Mouse (Mus musculus): ENCODE measurements around the gene Shcbp1l.
"Not testable (repeated sequence)": the region's sequence is repeated elsewhere in the genome, so short reads cannot be mapped to it uniquely, and the experiment has no call there.

Gene Shcbp1l

GRCm38 (mm10) chr1:153424770-153425584, at the start of gene Shcbp1l:
Gene Shcbp1l (plus strand): TSS chr1:153425162.
- DNase-seq (ENCODE audit: low read depth, low spot score), result peak; percentile 86

- DNase-seq (ENCODE audit: low read depth, low spot score), result no peak
Measured at GRCm38 (mm10) chr1:153376446-153376845, 48.5 kb upstream of the Shcbp1l start.

GRCm38 (mm10) chr1:153378587-153378986, 46.4 kb upstream of the Shcbp1l start:
- no peak for DNase-seq (ENCODE audit: low read depth, low spot score)

GRCm38 (mm10) chr1:153379832-153380231, 45.1 kb upstream of the Shcbp1l start:
- peak; percentile 45 for DNase-seq (ENCODE audit: low read depth, low spot score)

GRCm38 (mm10) chr1:153380746-153381282, 44.1 kb upstream of the Shcbp1l start:
- no peak for DNase-seq (ENCODE audit: low read depth, low spot score)

GRCm38 (mm10) chr1:153385081-153385480, 39.9 kb upstream of the Shcbp1l start:
- no peak for DNase-seq (ENCODE audit: low read depth, low spot score)

GRCm38 (mm10) chr1:153385661-153386060, 39.3 kb upstream of the Shcbp1l start:
- not testable (repeated sequence) for DNase-seq (ENCODE audit: low read depth, low spot score)

GRCm38 (mm10) chr1:153386271-153387069, 38.5 kb upstream of the Shcbp1l start:
- peak; percentile 59 for DNase-seq (ENCODE audit: low read depth, low spot score)

- not testable (repeated sequence) for DNase-seq (ENCODE audit: low read depth, low spot score)
Measured at GRCm38 (mm10) chr1:153395706-153396105, 29.3 kb upstream of the Shcbp1l start.

- peak; percentile 44 for DNase-seq (ENCODE audit: low read depth, low spot score)
Measured at GRCm38 (mm10) chr1:153401765-153402164, 23.2 kb upstream of the Shcbp1l start.

GRCm38 (mm10) chr1:153407641-153408040, 17.3 kb upstream of the Shcbp1l start:
- DNase-seq (ENCODE audit: low read depth, low spot score), result not testable (repeated sequence)

GRCm38 (mm10) chr1:153408296-153408695, 16.7 kb upstream of the Shcbp1l start:
- DNase-seq (ENCODE audit: low read depth, low spot score), result not testable (repeated sequence)

GRCm38 (mm10) chr1:153410915-153411314, 14.0 kb upstream of the Shcbp1l start:
- DNase-seq (ENCODE audit: low read depth, low spot score), result not testable (repeated sequence)

GRCm38 (mm10) chr1:153411723-153412122, 13.2 kb upstream of the Shcbp1l start:
- no peak for DNase-seq (ENCODE audit: low read depth, low spot score)

GRCm38 (mm10) chr1:153412663-153413396, 12.1 kb upstream of the Shcbp1l start:
- DNase-seq (ENCODE audit: low read depth, low spot score), result not testable (repeated sequence)

GRCm38 (mm10) chr1:153413397-153414020, 11.5 kb upstream of the Shcbp1l start:
- DNase-seq (ENCODE audit: low read depth, low spot score), result peak; percentile 40

- DNase-seq (ENCODE audit: low read depth, low spot score), result peak; percentile 87
Measured at GRCm38 (mm10) chr1:153414114-153414723, 10.7 kb upstream of the Shcbp1l start.

- DNase-seq (ENCODE audit: low read depth, low spot score), result peak; percentile 49
Measured at GRCm38 (mm10) chr1:153414962-153415361, 10.0 kb upstream of the Shcbp1l start.

- not testable (repeated sequence) for DNase-seq (ENCODE audit: low read depth, low spot score)
Measured at GRCm38 (mm10) chr1:153415742-153416141, 9.2 kb upstream of the Shcbp1l start.

GRCm38 (mm10) chr1:153416271-153416832, 8.6 kb upstream of the Shcbp1l start:
- DNase-seq (ENCODE audit: low read depth, low spot score), result not testable (repeated sequence)
